Mouse (Mus musculus): ENCODE results near the gene Taf15. TPM values are rescaled to one million over a fixed set of nuclear protein-coding genes. Genes with fewer than 3 reads are reported as not detected.

Gene Taf15
- polyA plus RNA-seq, 1 experiment: 60.1 TPM

- peaks cover 3% of the 10 kb centered on the region for H3K27me3 ChIP-seq (ENCODE audit: control insufficient read depth, insufficient read depth, low read length)
- H3K4me3 ChIP-seq (replicated peaks; ENCODE audit: insufficient read depth, low read depth, low read length): peak overlapping the region; percentile 99
- peak overlapping the region; percentile 49 for H3K27ac ChIP-seq (ENCODE audit: insufficient read depth, low read length)
- peak; percentile 89 to 92 for DNase-seq
- WGBS: under 1% methylated on average over 62 of the region's 75 CpGs
- TF ChIP-seq POLR2A (IDR thresholded peaks at IDR 0.05; ENCODE audit: borderline replicate concordance, insufficient read depth, low read length) (peak; percentile 42; the same call in 1 of the 2 replicates), CTCF (IDR thresholded peaks at IDR 0.05; ENCODE audit: borderline replicate concordance, insufficient read depth, low read depth, low read length) (peak; percentile 95)
- no peaks in the 10 kb centered on the region for H3K4me1 ChIP-seq (ENCODE audit: control insufficient read depth, insufficient read depth, low read length)
Observed at GRCm38 (mm10) chr11:83440081-83441064, 32.5 kb upstream of the Taf15 start.

GRCm38 (mm10) chr11:83441235-83441634, 31.7 kb upstream of the Taf15 start:
- DNase-seq: no peak
- H3K4me1 ChIP-seq (ENCODE audit: control insufficient read depth, insufficient read depth, low read length): no peaks in the 10 kb centered on the region
- peaks cover 3% of the 10 kb centered on the region for H3K27me3 ChIP-seq (ENCODE audit: control insufficient read depth, insufficient read depth, low read length)
- no peak for TF ChIP-seq POLR2A (IDR thresholded peaks at IDR 0.05; ENCODE audit: borderline replicate concordance, insufficient read depth, low read length)
- no peak overlapping the region for H3K4me3 ChIP-seq (replicated peaks; ENCODE audit: insufficient read depth, low read depth, low read length)
- WGBS: 39% methylated on average over 7 of the region's 7 CpGs
- peak overlapping the region; percentile 49 for H3K27ac ChIP-seq (ENCODE audit: insufficient read depth, low read length)

GRCm38 (mm10) chr11:83442596-83443267, 30.2 kb upstream of the Taf15 start:
- Histone ChIP-seq H3K4me3 (replicated peaks; ENCODE audit: insufficient read depth, low read depth, low read length) (peak overlapping the region; percentile 56), H3K4me1 (ENCODE audit: control insufficient read depth, insufficient read depth, low read length) (no peaks in the 10 kb centered on the region), H3K27ac (ENCODE audit: insufficient read depth, low read length) (no peak overlapping the region), H3K27me3 (ENCODE audit: control insufficient read depth, insufficient read depth, low read length) (peaks cover 3% of the 10 kb centered on the region)
- WGBS: 4% methylated on average over 29 of the region's 29 CpGs
- DNase-seq: peak; percentile 80 to 86
- peak; percentile 85 for TF ChIP-seq CTCF (IDR thresholded peaks at IDR 0.05; ENCODE audit: borderline replicate concordance, insufficient read depth, low read depth, low read length)
- TF ChIP-seq POLR2A (IDR thresholded peaks at IDR 0.05; ENCODE audit: borderline replicate concordance, insufficient read depth, low read length): no peak

- 31% methylated on average over 7 of the region's 7 CpGs for WGBS
- TF ChIP-seq POLR2A (IDR thresholded peaks at IDR 0.05; ENCODE audit: borderline replicate concordance, insufficient read depth, low read length) (no peak), CTCF (IDR thresholded peaks at IDR 0.05; ENCODE audit: borderline replicate concordance, insufficient read depth, low read depth, low read length) (no peak)
- DNase-seq: no peak
- no peaks in the 10 kb centered on the region for H3K4me1 ChIP-seq (ENCODE audit: control insufficient read depth, insufficient read depth, low read length)
- H3K27ac ChIP-seq (ENCODE audit: insufficient read depth, low read length): no peak overlapping the region
- H3K4me3 ChIP-seq (replicated peaks; ENCODE audit: insufficient read depth, low read depth, low read length): no peak overlapping the region
- H3K27me3 ChIP-seq (ENCODE audit: control insufficient read depth, insufficient read depth, low read length): peaks cover 3% of the 10 kb centered on the region
Observed at GRCm38 (mm10) chr11:83443824-83444223, 29.1 kb upstream of the Taf15 start.

GRCm38 (mm10) chr11:83445001-83445400, 27.9 kb upstream of the Taf15 start:
- 35% methylated on average over 19 of the region's 19 CpGs for WGBS
- Histone ChIP-seq H3K4me1 (ENCODE audit: control insufficient read depth, insufficient read depth, low read length) (no peaks in the 10 kb centered on the region), H3K27me3 (ENCODE audit: control insufficient read depth, insufficient read depth, low read length) (peaks cover 3% of the 10 kb centered on the region), H3K27ac (ENCODE audit: insufficient read depth, low read length) (no peak overlapping the region), H3K4me3 (replicated peaks; ENCODE audit: insufficient read depth, low read depth, low read length) (peak overlapping the region; percentile 3)
- no peak for DNase-seq
- no peak for TF ChIP-seq CTCF (IDR thresholded peaks at IDR 0.05; ENCODE audit: borderline replicate concordance, insufficient read depth, low read depth, low read length)
- TF ChIP-seq POLR2A (IDR thresholded peaks at IDR 0.05; ENCODE audit: borderline replicate concordance, insufficient read depth, low read length): no peak

- no peak for TF ChIP-seq POLR2A (IDR thresholded peaks at IDR 0.05; ENCODE audit: borderline replicate concordance, insufficient read depth, low read length)
- no peak for TF ChIP-seq CTCF (IDR thresholded peaks at IDR 0.05; ENCODE audit: borderline replicate concordance, insufficient read depth, low read depth, low read length)
- 90% methylated on average over 10 of the region's 10 CpGs for WGBS
- DNase-seq: no peak
- peaks cover 3% of the 10 kb centered on the region for H3K27me3 ChIP-seq (ENCODE audit: control insufficient read depth, insufficient read depth, low read length)
- H3K27ac ChIP-seq (ENCODE audit: insufficient read depth, low read length): no peak overlapping the region
- H3K4me3 ChIP-seq (replicated peaks; ENCODE audit: insufficient read depth, low read depth, low read length): no peak overlapping the region
- peaks cover 7% of the 10 kb centered on the region for H3K4me1 ChIP-seq (ENCODE audit: control insufficient read depth, insufficient read depth, low read length)
Observed at GRCm38 (mm10) chr11:83447612-83448011, 25.3 kb upstream of the Taf15 start.

- Histone ChIP-seq H3K4me1 (ENCODE audit: control insufficient read depth, insufficient read depth, low read length) (peaks cover 7% of the 10 kb centered on the region), H3K27me3 (ENCODE audit: control insufficient read depth, insufficient read depth, low read length) (peaks cover 3% of the 10 kb centered on the region), H3K4me3 (replicated peaks; ENCODE audit: insufficient read depth, low read depth, low read length) (no peak overlapping the region), H3K27ac (ENCODE audit: insufficient read depth, low read length) (no peak overlapping the region)
- TF ChIP-seq POLR2A (IDR thresholded peaks at IDR 0.05; ENCODE audit: borderline replicate concordance, insufficient read depth, low read length) (no peak), CTCF (IDR thresholded peaks at IDR 0.05; ENCODE audit: borderline replicate concordance, insufficient read depth, low read depth, low read length) (no peak)
- 60% methylated on average over 16 of the region's 16 CpGs for WGBS
- DNase-seq: no peak
Observed at GRCm38 (mm10) chr11:83448021-83448926, 24.6 kb upstream of the Taf15 start.
